Mouse (Mus musculus) frontal cortex, postnatal 25 days (tissue): ENCODE results near the gene Arhgap45.

ENCODE experiments used
- DNase-seq, 2 experiments: peaks; one replicate each; pipeline ENCODE4 v3.0.0; 2022; ENCODE audit warnings: low spot score in 2 of 2

The Arhgap45 gene

DNA sequence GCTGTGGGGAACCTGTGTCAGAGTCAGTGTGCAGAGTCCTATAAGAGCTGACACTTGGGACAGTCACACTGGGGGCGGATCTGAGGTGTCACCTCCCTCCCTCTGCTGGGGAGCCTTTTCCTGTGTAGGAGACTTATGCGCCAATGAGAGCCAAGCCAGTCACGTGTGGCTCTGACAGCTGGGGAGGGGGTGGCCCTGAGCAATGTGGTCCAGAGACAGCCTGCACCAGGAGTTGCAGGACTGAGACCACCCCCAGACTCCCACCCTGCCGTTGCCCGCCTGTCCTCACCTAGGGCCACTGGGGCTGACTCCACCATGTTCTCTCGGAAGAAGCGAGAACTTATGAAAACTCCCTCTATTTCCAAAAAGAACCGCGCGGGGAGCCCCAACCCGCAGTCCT is at the start of gene Arhgap45:
Arhgap45 (plus strand) TSS at position 143 of the 400 bp plus-strand sequence.
- DNase-seq = no peak

DNA sequence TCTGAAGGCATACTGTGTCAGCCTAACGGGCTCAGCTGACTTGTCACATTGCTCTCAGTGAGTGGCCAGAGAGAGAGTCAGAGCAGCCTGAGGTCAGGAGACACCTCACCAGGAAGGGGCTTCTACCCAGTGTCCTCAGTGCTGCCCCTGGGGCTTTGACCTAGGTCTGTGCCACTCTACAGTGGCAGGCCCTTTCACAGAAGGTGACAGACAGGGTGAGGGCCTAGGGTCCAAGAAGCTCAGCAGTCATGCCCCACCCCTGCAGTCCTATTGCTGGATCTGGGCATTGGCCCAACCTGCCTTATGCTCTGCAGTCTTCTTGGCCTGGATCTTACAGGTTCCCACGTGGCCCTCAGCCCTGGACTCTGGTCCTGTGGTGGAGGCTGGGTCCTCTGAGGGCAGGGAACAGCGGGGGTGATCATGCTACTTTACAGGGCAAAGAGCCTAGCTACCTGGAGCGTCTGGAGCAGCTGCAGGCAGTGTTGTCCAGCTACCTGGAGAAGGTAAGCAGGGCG is 49.5 kb upstream of the Arhgap45 start:
- DNase-seq = no peak

DNA sequence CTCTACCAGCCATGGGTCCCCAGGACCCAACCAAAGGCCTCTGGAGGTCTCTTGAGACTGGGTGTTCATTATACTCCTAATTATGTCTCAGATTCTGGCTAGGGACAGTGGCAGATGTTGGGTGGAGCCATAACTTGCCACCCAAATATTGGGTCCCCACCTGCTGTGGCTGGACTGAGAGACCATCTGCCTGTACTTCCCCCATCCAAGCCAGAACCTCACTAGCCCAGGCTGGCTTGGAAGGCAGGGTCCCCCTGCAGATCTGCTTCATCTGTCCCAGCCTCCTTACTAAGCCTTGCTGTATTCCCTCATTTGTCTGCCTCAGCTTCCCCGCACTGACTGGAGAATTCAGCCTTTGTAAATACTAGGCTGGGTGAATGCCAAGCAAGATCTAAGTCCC is 48.3 kb upstream of the Arhgap45 start:
- no peak for DNase-seq

DNA sequence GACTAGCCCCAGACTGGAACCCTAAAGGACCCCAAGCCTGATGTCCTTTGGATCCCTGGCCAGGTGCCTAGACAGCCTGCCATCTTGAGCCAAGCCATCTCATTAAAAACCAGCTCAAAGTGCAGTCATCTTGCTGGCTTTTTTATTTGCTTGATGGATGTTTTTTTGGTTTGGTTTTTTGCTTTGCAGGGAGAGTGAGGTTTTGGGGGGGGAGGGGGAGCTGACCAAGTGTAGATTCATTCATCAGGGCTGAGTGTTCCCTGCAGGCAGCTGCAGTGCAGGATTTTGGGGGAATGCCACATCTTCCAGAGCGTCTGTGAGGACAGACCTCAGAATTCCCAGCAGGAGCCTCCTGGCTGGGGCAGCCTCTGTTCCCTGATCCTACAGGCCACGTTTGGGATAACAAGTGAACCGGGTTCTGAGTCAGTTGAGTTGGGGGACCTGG is 47.3 kb upstream of the Arhgap45 start:
- no peak for DNase-seq

DNA sequence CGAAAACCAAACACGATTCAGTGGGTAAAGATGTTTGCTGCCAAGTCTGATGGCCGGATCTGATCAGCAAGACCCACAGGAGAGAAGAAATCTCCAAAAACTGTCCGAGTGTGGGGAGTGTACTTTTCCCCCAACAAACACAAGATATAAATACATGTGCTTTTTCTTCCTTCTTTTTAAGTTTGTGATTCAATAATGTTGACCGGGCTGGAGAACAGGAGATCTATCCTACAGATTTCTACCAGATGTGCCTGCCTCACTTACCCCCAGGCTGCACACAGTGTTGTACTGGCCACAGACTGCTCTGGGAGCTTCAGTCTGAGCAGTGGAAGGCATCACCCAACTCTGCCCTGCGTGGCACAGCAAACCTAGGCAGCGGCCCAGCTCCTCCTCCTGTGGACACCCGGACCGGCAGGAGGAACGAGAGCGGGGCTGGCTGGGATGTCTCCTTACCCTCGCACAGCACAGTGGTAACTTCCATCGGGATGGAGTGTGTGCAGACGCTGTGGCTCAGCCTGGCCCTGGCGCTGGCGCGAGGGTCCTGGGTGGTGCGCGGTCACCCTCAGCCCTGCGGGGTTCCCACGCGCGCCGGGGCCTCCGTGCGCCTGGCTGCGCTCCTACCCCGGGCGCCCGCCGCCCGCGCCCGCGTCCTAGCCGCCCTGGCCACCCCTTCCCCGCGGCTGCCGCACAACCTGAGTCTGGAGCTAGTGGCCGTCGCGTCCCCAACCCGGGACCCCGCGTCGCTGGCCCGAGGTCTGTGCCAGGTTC is 45.9 kb upstream of the Arhgap45 start, which contains the start of gene Grin3b:
Grin3b (plus strand) TSS at position 301 of the 768 bp plus-strand sequence.
- no peak for DNase-seq

DNA sequence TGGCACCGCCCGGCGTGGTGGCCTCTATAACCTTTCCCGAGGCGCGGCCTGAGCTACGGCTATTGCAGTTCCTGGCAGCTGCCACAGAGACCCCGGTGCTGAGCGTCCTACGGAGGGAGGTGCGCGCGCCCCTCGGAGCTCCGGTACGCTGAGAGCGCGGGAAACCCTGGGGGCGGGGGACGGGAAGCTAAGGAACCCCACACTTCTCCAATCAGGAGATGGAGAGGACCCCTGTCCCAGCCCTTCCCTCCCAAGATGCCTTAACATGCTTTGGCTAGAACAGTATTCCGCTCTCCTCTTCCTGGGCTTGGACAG is 45.3 kb upstream of the Arhgap45 start:
- DNase-seq = no peak

DNA sequence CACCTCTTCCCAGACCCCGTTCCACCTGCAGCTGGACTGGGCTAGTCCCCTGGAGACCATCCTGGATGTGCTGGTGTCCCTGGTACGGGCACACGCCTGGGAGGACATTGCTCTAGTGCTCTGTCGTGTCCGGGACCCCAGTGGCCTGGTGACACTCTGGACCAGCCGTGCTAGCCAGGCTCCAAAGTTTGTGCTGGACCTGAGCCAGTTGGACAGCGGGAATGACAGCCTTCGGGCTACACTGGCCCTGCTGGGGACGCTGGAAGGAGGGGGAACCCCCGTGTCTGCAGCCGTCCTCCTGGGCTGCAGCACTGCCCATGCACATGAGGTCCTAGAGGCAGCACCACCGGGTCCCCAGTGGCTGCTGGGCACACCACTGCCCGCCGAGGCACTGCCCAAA is 43.6 kb upstream of the Arhgap45 start:
- DNase-seq = no peak

DNA sequence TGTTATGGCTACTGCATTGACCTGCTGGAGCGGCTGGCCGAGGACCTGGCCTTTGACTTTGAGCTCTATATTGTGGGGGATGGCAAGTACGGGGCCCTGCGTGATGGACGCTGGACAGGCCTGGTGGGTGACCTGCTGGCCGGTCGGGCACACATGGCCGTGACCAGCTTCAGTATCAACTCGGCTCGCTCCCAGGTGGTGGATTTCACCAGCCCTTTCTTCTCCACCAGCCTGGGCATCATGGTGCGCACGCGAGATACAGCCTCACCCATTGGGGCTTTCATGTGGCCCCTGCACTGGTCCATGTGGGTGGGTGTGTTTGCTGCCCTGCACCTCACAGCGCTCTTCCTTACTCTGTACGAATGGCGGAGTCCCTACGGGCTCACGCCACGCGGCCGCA is 42.4 kb upstream of the Arhgap45 start:
- DNase-seq = no peak

DNA sequence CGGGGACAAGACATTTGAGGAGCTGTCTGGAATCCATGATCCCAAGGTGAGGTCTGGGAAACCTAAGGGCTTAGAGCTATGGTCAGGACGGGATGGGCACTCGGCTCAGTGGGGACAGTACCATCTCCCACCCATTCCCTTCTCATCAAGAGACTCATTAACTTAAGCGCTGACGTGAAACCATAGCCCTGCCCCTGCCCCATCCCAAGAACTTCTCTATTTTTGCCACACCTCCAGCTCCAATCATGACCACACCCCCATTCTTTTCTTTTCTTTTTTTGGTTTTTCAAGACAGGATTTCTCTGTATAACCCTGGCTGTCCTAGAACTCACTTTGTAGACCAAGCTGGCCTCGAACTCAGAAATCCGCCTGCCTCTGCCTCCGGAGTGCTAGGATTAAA is 41.8 kb upstream of the Arhgap45 start:
- no peak for DNase-seq

DNA sequence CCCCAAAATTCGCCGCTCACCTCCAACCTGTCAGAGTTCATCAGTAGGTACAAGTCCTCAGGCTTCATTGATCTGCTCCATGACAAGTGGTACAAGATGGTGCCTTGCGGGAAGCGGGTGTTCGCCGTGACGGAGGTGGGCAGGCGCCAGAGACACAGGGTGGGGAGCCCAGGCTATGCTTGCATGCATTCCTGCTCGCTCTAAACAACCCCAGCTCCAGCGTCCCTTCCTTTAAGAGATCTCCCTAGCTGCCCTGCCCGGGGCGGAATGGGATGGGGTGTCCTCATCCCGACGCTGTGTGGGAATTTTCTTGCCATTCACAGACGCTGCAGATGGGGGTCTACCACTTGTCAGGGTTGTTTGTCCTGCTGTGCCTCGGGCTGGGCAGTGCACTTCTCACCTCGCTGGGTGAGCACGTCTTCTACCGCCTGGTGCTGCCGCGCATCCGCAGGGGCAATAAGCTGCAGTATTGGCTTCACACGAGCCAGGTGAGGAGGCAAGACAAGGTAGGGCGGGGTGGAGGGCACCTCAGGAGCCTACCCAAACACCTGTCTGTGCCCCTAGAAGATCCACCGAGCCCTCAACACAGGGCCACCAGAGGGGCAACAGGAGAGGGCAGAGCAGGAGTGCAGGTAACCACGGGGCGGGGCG is 40.3 kb upstream of the Arhgap45 start:
- no peak for DNase-seq

DNA sequence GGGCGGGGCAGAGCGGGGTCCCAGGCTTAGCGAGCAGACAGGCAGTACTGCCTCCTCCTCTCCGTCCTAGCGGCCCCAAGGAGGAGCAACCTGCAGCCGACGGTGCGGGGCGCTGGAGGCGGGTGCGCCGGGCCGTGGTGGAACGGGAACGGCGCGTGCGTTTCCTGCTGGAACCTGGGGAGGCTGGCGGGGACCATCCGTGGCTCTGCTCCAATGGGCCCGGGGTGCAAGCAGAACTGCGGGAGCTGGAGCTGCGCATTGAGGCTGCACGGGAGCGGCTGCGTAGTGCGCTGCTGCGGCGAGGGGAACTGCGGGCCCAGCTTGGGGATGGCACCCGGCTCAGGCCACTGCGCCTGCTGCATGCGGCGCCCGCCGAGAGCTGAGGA is 39.7 kb upstream of the Arhgap45 start:
- no peak for DNase-seq

DNA sequence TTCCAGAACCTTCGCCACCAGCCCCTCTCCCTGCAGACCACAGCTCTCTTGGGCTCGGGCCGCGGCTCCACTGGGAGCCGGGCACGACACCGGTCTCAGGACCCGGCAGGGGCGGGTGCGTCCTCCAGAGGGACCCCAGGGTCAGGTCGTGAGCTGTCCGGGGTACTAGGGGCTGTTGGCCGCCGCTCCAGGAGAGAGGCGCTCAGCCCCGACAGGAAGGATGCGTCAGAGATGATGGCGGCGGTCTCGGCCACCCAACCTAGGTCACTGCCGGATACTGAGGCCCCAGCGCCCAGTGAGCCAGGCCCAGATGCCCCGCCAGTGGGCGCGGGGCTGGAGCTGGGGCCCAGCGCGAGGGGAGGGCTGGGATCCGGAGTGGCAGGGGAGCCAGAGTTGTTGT is 39.1 kb upstream of the Arhgap45 start:
- DNase-seq = no peak

DNA sequence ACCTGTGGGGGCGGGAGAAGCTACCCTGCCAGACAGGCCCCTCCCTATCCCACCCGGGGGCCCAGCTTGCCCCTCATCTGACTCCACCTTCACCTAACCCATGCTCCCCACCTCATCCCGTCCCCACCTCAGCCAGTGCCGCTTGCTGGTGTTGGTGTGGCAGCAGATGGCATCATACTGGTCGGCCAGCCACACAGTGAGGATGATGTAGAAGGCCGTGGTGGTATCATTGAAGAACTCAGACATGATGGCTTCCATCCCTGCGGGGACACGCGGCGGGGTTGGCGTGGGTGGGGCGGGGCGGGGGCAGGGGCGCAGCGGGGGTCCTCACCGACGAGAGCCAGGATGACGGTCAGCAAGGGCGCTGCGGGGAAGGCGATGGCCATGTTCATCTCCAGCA is 38.4 kb upstream of the Arhgap45 start:
- DNase-seq = no peak

DNA sequence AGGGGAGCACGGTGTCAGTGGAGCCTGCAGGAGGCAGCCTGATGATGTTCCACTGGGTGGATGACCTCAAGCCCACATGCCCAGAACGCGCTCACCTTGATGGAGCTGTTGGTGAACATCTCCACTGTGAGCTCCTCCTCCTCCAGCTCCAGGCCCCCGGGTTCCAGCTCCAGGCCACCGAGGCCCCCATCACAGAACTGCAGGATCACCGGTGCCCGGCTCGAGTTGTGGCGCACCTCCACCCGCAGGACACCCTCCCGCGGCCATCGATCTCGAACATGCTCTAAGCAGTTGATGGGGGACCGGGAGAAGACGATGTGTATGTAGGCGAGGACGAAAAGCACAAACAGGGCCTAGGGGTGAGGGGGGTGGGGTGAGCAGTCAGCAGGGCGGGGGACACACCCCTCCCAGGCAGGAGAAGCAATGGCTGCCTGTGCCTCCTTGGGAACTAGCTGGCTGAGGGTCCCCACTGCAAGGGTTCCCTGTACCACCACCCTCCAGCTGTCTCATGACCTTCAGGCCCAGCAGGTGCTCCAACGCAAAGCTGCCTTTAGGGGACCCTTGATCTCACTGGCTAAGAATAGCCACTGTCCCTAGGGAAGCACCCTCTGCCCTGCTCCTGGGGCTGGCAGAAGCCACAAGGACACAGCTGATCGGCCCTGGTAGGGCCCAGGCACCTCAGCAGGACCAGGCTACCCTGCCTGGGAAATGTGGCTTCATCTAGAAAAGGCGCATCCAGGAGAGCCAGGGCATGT is 36.9 kb upstream of the Arhgap45 start:
- DNase-seq = no peak

DNA sequence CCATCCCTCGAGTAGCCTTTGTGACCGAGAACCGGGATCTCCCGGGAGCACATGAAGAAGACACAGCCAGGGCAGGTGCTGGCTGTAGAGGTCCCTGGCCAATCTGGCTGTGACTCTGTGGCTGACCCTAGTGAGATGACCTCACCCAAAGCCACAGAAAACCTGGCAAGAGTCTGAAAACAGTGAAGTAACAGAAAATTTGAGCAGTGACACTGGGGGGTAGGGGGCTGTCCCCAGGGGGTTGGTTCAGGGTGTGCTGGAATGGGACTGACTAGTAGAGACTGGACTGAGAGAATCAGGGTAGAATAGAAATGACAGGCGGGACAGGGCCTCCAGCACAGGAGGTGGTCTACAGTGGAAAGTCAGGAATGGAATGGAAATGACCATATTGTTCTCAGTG is 33.2 kb upstream of the Arhgap45 start:
- no peak for DNase-seq

DNA sequence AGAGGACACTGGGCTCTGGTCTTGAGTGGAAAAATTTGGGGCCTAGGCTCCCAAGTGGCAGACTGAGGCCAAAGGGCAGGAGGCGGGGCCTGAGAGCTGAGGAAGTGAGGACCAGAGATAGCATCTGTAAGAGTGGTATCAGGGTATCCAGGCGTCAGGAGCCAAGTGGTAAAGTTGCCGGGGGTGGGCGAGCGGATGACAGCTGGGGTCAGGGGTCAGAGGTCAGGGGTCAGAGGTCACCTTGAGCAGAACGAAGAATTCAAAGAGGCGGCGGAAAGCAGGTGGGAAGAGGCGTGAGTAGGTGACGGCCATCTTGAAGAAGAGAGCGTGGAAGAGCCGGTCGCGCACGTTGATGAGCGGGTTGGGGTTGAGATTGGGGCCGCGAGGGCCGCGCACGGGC is 32.8 kb upstream of the Arhgap45 start:
- DNase-seq = peak; percentile 54 to 58

DNA sequence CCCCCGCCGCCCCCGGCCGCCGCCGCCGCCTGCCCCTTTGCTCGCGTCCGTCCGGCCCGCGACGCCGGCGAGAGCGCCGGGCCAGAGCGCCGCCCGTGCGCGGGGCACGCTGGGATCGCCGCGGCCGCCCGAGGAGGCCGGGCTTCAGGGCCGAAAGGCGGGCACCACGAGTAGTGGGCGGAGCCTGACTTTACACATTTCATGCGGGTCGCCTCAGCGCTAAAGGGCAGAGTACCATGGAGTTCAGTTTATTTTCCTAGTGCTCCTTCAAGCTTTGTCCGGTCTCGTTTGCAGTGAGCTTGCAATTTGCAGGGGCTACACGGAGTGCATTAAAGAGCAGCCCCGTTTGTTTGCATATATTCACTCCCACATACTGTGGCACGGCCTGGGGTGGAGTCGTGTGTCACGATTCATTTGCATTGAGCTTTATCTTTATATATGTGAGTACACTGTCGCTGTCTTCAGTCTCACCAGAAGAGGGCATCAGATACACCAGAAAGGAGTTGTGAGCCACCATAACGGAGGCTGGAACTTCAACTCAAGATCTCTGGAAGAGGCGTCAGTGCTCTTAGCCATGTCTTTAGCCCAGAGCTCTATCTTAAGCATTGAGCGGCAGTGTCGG is 32.1 kb upstream of the Arhgap45 start, which contains the start of gene Tmem259:
Tmem259 (minus strand) TSS at position 136 of the 622 bp plus-strand sequence.
- peak; percentile 67 to 76 for DNase-seq

DNA sequence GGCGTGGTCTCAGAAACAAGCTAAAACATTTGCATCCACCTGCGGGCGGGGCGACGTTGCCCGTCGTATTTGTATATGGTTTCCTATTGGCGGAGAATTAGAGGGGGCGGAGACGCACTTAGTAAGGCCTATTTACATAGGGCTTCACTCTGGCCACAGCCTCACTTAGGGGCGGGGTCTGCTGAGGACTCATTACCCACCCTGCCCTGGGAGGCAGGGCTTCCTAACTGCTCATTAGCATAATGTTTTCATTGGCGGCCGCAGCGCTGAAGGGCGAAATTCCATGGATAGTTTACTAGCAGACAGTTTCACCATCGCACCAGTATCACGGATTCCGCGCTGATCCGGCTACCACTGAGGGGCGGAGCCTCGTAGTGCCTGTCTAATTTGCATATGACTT is 31.6 kb upstream of the Arhgap45 start:
- DNase-seq = peak; percentile 89 to 92

DNA sequence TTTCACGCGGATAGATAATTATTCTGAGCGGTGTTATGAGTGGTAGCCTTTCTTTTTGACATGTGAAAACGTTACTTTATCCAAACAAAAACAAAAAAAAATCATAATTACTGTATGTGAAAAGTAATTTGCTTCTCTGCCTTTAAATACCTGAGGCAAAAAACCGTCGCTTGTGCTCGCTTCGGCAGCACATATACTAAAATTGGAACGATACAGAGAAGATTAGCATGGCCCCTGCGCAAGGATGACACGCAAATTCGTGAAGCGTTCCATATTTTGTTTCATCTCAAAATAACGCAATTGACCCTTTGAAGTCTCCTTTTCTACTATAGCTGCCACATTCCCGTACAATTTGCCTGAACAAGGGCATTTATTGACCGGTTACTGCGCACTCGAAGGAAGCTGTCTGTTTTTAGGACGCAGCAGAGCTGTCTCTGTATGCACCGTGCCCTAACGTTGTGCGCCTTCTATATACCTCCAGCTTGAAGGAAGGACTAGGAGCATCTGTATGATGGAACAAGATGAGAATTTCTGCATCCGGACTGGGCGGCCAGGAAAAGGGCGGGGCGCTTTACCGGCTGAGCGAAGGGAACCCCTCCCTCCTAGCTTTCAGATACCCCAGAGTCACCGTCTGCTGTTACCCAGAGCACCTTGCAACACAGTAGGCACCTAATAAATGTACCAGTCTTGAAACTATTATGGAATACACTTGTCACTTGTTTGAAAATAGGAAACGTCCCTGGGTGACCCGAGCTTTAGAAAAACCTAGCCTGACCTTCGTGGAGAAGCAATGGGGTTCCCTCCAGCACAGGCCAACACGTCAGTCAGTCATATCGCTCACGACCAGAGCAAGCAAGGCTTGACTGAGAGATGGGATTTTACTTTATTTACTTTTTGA is 30.9 kb upstream of the Arhgap45 start:
- peak; percentile 46 to 50 for DNase-seq

DNA sequence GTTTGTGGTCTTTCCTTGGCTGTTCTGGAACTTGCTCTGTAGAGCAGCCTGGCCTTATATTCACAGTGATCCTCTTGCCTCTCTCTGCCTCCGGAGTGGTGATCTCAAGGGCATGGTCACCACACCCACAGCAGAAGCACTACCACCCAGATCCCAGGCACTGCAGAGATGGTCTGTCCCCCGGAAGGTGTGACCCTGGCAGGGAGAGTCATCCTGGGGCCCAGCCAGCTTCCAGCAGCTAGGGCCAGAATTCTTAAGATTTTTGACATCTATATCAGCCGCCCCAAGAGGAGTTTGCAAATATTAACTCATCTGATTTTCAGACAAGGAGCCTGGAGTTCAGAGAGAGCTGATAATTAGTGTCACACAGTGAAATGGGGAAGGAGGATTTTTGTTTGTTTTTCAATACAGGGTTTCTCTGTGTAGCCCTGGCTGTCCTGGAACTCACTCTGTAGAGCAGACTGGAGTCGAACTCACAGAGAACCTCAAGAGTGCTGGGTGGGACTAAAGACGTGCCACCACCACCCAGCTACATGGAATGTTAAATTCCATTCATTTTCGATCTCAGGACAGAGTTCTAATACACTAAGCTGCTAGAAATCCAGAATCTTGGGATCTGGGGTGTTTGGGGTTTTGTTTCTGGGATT is 30.1 kb upstream of the Arhgap45 start:
- DNase-seq = no peak
